Mouse (Mus musculus) liver, embryonic 16.5 days (tissue): ENCODE results near the gene Dusp10. TPM values are rescaled to one million over a fixed set of nuclear protein-coding genes. Genes with fewer than 3 reads are reported as not detected.

ENCODE experiments used
- ATAC-seq: fragments of 200-750 bp; cut with Nextera tagmentation; 2 replicates; pipeline ENCODE4 v1.8.0; 2017; ENCODE audit warnings: low read depth, mild to moderate bottlenecking, moderate number of reproducible peaks, moderate library complexity
- H3K27ac ChIP-seq: fragments of 300-500 bp; sonication (generic); 2 replicates; pipeline ENCODE4 v1.5.1; 2014; ENCODE audit warnings: mild to moderate bottlenecking, low read length
- H3K27me3 ChIP-seq: fragments of 300-500 bp; sonication (generic); 2 replicates; pipeline ENCODE4 v1.6.1; 2014; ENCODE audit warnings: low read depth, low read length, mixed read lengths; ENCODE audit not compliant: control insufficient read depth, insufficient read depth
- H3K36me3 ChIP-seq: fragments of 300-500 bp; sonication (generic); 2 replicates; pipeline ENCODE4 v1.6.1; 2014; ENCODE audit warnings: mild to moderate bottlenecking; ENCODE audit not compliant: control insufficient read depth, insufficient read depth
- H3K4me1 ChIP-seq: fragments of 300-500 bp; sonication (generic); 2 replicates; pipeline ENCODE4 v1.6.1; 2014; ENCODE audit warnings: low read depth, low read length, mixed read lengths; ENCODE audit not compliant: control insufficient read depth
- H3K4me2 ChIP-seq: fragments of 300-500 bp; sonication (generic); 2 replicates; pipeline ENCODE4 v1.6.1; 2014; ENCODE audit warnings: low read depth, low read length, mixed read lengths
- H3K4me3 ChIP-seq: fragments of 300-500 bp; sonication (generic); 2 replicates; pipeline ENCODE4 v1.5.1; 2014; ENCODE audit warnings: low read depth, mild to moderate bottlenecking, low read length
- H3K9ac ChIP-seq: fragments of 300-500 bp; sonication (generic); 2 replicates; pipeline ENCODE4 v1.6.1; 2014; ENCODE audit warnings: low read depth, low read length
- H3K9me3 ChIP-seq: fragments of 300-500 bp; sonication (generic); replicated peaks from 2 replicates; pipeline ENCODE4 v1.6.1; 2016; ENCODE audit warnings: low read length; ENCODE audit not compliant: control insufficient read depth
- WGBS: fragments of 180-500 bp; shearing (Covaris S2); extraction: QIAGEN DNeasy Blood & Tissue Kit; methylation state at CpG from one replicate; pipeline ENCODE4 v1.1.7; 2014; ENCODE audit not compliant: insufficient replicate concordance; 5-methylcytosine and 5-hydroxymethylcytosine counted together
- polyA plus RNA-seq: library from polyadenylated mRNA; unstranded; fragments of >200 nt; fragmentation: Nextera tagmentation; extraction: Ambion mirVana; gene quantifications from 2 replicates; pipeline ENCODE4 v1.2.1, GENCODE M21; 2015

Dusp10 gene
- 2.5 and 2.9 TPM in 2 replicates for polyA plus RNA-seq

DNA sequence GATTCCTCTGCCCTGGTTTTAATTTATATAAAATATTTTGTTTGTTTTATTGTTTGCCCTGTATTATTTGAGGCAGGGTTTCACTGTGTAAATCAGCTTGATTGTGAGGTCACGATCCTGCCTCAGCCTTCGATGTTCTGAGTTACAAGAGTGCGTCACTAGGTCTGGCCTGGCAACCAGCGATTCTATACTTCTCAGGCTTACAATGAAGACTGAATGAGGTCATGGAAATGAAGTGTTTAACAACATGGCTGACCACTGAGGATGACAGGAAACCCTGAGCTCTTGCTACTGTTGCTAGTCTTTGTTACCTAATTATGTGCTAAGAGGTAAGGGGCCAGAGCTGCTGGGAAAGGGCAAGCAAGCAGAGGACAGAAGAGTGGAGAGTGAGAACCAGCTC is at the start of gene Dusp10:
Gene Dusp10 (plus strand): TSS at position 197 of the 400 bp plus-strand sequence.
- Histone ChIP-seq H3K9ac (no peak within 1 kb of the TSS), H3K9me3 (no peaks in the 10 kb centered on the region), H3K36me3 (no peaks in the 10 kb centered on the region), H3K27me3 (no peaks in the 10 kb centered on the region), H3K27ac (no peak within 1 kb of the TSS), H3K4me3 (no peak within 1 kb of the TSS), H3K4me2 (no peak within 1 kb of the TSS), H3K4me1 (peaks cover 2% of the 10 kb centered on the region)
- ATAC-seq = no peak
- WGBS = 71% methylated on average over 4 of the region's 4 CpGs

DNA sequence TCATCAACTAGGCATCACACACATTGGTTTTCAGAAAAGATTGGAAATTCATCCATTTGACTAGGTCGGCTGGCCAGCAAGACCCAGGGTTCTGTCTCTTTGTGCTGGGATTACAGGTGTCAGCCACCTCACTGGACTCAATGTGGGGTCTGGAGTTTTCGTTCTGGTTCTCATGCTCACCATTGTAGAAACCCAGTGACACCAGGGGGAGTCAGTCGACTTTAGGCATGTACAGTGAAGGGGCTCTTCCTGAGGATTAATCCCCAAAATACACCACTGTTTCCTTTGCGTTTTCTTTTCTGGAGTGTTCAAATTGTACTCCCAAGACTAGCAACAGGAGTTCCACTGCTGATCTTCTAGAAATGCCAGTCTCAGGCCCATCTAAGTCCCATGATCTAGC is 47.8 kb upstream of the Dusp10 start:
- no peak overlapping the region for H3K4me3 ChIP-seq

DNA sequence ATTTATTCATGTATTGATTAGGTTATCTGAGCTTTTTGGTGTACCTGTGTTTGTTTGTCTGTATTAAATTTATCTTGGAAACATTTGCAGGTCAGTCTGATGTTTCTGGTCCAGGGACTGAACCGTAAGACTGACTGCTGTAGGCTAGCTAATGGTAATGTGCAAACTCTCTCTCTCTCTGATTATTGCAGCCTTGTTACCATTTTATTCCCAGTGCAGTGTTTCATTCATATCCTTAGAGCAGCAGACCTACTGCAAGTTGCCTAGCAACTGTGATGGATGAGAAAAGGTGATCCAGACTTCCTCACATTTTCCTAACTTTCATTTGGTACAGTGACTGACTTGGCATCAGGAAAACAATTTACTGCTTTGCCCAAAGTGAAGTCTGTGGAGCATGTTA is 43.8 kb upstream of the Dusp10 start:
- 68% methylated on average over 1 of the region's 1 CpGs for WGBS
- Histone ChIP-seq H3K4me2 (no peak overlapping the region), H3K27ac (no peak overlapping the region), H3K27me3 (no peaks in the 10 kb centered on the region), H3K9ac (no peak overlapping the region), H3K9me3 (no peaks in the 10 kb centered on the region), H3K36me3 (no peaks in the 10 kb centered on the region), H3K4me3 (no peak overlapping the region), H3K4me1 (no peaks in the 10 kb centered on the region)
- no peak for ATAC-seq

More for the DNA sequence above, 47.8 kb upstream of the Dusp10 start:
- Histone ChIP-seq H3K36me3 (no peaks in the 10 kb centered on the region), H3K4me1 (no peaks in the 10 kb centered on the region), H3K27ac (no peak overlapping the region), H3K27me3 (no peaks in the 10 kb centered on the region), H3K9ac (no peak overlapping the region), H3K4me2 (no peak overlapping the region), H3K9me3 (no peaks in the 10 kb centered on the region)
- WGBS = 51% methylated on average over 4 of the region's 4 CpGs
- ATAC-seq = no peak

DNA sequence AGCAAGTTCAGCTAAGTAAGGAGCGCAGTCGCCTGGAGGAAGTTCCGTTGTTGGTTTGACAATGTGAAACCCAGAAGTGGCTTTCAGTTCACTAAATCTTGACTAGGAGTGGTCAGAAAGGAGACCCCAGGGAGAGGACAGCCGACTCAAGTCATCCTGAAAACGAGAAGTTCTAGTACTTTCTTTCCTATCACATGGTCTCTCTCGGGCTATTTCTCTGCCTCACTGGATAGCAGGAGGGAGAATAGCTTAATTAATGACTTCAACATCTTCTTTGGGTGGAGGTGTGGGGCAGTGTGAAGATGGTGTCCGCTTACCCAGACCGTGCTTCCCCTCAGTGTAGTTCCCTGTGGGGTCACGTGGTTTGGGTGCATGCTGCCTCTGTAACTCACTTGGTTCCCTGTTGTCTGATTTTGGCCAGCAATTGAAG is 33.3 kb upstream of the Dusp10 start:
- peak; percentile 73 for ATAC-seq
- Histone ChIP-seq H3K4me1 (no peaks in the 10 kb centered on the region), H3K9ac (no peak overlapping the region), H3K4me2 (no peak overlapping the region), H3K27me3 (no peaks in the 10 kb centered on the region), H3K9me3 (no peaks in the 10 kb centered on the region), H3K4me3 (no peak overlapping the region), H3K36me3 (no peaks in the 10 kb centered on the region), H3K27ac (no peak overlapping the region)
- 48% methylated on average over 9 of the region's 9 CpGs for WGBS

DNA sequence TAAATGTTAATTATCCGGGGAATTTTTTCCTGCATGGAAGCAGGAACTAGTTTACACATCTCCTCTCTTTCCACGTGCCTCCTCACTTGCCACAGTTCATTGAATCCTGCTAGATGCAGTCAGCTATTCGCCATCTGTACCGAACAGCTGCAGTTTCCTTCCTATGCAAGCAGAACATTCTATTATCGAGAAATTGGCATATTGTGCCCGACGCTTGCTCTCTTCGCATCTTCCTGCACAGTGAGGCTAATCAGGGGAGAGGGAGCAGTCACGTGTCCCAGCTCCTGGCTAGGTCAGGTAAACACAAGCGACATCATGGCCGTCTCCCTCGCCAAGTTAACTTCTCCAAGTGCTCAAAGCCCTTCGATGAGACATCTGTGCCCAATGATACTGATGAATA is 31.0 kb upstream of the Dusp10 start:
- Histone ChIP-seq H3K4me2 (no peak overlapping the region), H3K27me3 (no peaks in the 10 kb centered on the region), H3K4me3 (no peak overlapping the region), H3K9ac (no peak overlapping the region), H3K9me3 (no peaks in the 10 kb centered on the region), H3K27ac (no peak overlapping the region), H3K4me1 (no peaks in the 10 kb centered on the region), H3K36me3 (no peaks in the 10 kb centered on the region)
- ATAC-seq = no peak
- WGBS = 40% methylated on average over 13 of the region's 13 CpGs

DNA sequence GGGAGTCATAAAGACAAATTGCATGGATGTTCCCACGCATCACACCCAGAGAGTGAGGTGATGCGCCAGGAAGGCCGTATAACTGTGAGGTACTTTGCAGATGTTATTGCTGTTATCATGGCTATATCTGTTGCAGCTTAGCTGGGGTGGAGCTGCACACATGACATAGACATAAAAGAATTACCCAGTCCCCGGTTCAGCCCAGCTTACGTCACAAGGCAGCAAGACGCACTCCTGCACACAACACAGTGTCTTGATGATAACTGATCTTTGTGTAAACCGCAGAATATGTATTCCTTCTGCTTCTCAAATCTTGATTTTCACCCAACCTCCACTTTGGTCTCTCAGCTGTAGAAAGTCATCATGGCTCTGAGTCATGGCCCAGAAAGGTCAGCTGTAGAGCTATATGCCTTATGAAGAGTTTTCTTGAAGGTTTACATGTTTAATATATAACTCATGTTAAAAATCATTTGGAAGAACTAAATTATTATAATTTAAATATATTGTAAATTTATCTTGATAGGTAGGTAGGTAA is 25.3 kb upstream of the Dusp10 start:
- 81% methylated on average over 7 of the region's 7 CpGs for WGBS

DNA sequence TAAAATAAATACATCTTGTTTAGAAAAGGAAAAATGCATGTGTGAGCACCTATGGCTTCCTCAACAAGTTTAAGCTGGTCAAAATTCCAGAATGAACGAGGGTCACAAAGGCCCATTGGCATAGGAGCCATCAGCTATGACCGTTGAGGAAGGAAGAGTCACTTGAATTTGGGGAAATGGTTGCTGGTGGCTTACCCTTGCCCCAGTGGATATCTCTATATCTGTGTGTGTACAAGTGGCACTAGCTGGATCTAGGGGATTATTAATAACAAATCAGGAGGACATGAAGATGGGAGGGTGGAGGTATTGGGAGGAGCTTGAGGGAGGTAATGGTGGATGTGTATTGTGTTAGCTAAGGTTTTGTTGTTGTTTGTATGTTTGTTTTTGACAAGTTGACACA is 21.2 kb upstream of the Dusp10 start:
- Histone ChIP-seq H3K4me2 (no peak overlapping the region), H3K27me3 (no peaks in the 10 kb centered on the region), H3K4me1 (no peaks in the 10 kb centered on the region), H3K4me3 (no peak overlapping the region), H3K9ac (no peak overlapping the region), H3K9me3 (no peaks in the 10 kb centered on the region), H3K36me3 (no peaks in the 10 kb centered on the region), H3K27ac (no peak overlapping the region)
- 62% methylated on average over 2 of the region's 2 CpGs for WGBS
- ATAC-seq = no peak

More for the DNA sequence above, 25.3 kb upstream of the Dusp10 start:
- Histone ChIP-seq H3K4me2 (no peak overlapping the region), H3K4me3 (no peak overlapping the region), H3K36me3 (no peaks in the 10 kb centered on the region), H3K9ac (no peak overlapping the region), H3K27ac (no peak overlapping the region), H3K9me3 (no peaks in the 10 kb centered on the region), H3K27me3 (no peaks in the 10 kb centered on the region), H3K4me1 (no peaks in the 10 kb centered on the region)
- ATAC-seq = no peak

DNA sequence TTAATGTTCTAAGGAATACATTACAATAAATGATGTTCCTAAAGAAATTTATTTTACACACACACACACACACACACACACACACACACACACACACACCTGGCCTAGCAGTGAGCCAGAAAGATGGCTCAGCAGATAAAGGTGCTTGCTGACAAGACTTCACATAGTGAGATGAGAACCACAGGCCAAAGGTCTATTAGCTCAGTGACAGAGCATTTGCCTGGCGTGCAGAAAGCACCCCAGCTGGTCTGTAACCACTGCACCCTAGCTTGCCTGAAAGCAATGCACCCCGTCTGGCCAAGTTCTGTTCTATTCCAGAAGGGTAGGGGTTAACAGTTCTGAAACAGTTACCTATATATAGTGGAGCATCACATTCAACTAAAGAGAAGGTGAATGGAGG is 15.9 kb upstream of the Dusp10 start:
- H3K4me2 ChIP-seq = no peak overlapping the region
- H3K27me3 ChIP-seq = no peaks in the 10 kb centered on the region
- H3K4me3 ChIP-seq = no peak overlapping the region
- peak; percentile 59 for ATAC-seq
- no peak overlapping the region for H3K27ac ChIP-seq
- no peaks in the 10 kb centered on the region for H3K4me1 ChIP-seq
- H3K9me3 ChIP-seq = no peaks in the 10 kb centered on the region
- WGBS = 51% methylated on average over 2 of the region's 2 CpGs
- H3K36me3 ChIP-seq = no peaks in the 10 kb centered on the region
- H3K9ac ChIP-seq = no peak overlapping the region

DNA sequence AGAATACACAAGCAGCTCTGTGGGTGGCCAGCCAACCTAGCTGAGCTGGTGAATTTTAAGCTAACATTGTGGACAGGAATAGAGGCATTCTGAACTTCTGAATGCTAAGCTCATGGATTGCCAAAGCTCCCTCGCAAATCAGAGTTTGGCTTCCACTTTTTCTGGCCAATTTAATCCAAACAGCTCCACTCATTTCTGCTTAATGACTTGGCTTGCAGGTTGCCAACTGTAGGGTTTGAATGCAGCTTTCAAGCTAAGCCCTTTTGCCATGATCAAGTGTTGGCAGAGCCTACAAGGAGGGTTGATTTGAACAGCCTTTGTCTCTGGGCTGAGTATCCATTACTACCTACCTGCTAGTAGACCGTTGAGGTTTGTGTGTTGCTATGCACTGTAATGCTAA is 10.6 kb upstream of the Dusp10 start:
- no peak overlapping the region for H3K4me3 ChIP-seq
- H3K4me2 ChIP-seq = no peak overlapping the region
- H3K9ac ChIP-seq = no peak overlapping the region
- H3K27ac ChIP-seq = no peak overlapping the region
- H3K9me3 ChIP-seq = no peaks in the 10 kb centered on the region
- WGBS = 65% methylated on average over 2 of the region's 2 CpGs
- no peaks in the 10 kb centered on the region for H3K27me3 ChIP-seq
- H3K4me1 ChIP-seq = no peaks in the 10 kb centered on the region
- no peaks in the 10 kb centered on the region for H3K36me3 ChIP-seq
- ATAC-seq = no peak
